Mouse (Mus musculus) v-Abl transformed pro-B cells (cell line): ENCODE results near the gene Mtif2.

Source experiments
- in situ Hi-C, 2 experiments: fragments of 400-800 bp; cut with MboI; formaldehyde crosslinking; loops; one replicate each; pipeline ENCODE4 v1.15.1; 2025; ENCODE audit not compliant: unreplicated experiment in 2 of 2

The Mtif2 gene

DNA sequence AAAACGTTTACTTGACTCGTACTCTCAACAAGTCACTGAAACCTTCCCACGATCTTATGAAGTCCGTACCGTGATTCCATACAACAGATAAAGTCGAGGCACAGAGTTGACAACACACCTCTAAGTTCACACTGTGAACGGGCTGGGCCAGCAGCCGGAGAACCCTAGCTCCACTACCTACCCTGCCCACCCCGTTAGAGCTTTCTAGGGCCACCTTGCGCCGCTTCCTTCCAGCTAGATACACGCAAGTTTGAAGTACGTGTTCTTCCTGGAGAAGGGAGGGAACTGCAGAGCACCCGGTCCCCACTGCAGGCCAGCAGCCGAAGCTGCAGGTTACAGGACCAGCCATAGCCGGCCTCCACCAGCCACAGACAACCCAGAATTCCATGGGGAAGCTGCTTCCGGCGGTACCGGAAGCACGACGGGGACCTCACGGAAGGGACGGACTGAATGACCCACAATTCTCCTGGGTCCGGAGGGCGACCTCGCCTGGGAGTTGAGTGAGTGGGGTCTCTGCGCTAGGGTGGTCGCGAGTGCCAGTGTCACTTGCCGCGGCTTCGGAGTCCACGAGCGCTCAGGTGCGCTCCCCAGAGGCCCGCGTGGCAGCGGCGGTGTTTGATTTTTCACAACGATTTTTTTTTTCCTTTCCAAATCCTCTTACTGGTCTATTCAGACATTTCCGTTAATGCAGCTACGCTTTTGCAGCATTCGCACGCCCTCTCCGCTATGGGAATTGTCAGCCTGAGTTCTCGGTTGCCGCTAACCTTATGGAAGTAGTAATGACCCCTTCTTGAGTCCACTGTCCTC lies at the start of gene Mtif2:
Mtif2 (plus strand) TSS at position 421 of the 807 bp plus-strand sequence.
- in situ Hi-C loops: loop anchor here (25.0 kb wide), 2 partner anchors 264 to 1461 kb away; partner anchors contain the start of gene Chac2 (in 1 of the 2)

DNA sequence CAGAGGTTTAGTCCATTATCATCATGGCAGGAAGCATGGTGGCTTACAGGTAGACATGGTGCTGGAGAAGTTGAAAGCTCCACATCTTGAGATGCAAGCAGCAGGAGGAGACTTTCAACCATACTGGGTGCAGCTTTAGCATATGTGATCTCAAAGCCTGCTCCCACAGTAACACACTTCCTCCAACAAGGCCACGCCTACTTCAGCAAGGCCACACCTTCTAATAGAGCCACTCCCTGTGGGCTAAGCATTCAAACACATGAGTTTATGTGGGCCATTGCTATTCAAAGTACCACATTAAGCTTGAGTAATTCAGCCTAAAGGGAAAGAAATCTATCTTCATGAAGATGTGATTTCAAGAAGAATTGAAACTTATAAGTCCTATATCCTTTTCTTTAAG lies 33.1 kb upstream of the Mtif2 start:
- in situ Hi-C loops: no loop called here

DNA sequence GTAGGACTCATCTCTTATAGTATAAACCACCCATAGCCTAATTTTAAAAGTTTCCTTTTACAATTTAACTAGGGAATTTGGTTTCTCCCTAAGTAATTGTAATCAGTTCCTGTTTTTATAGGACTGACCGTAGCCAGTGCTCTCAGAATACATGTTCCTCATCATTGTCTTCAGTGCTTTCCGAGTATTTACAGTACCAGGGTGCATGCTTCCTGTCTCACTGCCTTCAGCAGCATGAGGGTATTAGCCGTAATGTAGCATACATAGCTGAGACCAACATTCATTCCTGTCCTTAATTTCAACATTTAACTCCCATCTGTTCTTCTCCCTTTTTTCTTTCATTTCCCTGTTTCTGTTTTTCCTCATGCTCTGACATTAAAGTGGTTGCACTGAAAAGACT lies 29.2 kb upstream of the Mtif2 start:
- in situ Hi-C loops: no loop called here

DNA sequence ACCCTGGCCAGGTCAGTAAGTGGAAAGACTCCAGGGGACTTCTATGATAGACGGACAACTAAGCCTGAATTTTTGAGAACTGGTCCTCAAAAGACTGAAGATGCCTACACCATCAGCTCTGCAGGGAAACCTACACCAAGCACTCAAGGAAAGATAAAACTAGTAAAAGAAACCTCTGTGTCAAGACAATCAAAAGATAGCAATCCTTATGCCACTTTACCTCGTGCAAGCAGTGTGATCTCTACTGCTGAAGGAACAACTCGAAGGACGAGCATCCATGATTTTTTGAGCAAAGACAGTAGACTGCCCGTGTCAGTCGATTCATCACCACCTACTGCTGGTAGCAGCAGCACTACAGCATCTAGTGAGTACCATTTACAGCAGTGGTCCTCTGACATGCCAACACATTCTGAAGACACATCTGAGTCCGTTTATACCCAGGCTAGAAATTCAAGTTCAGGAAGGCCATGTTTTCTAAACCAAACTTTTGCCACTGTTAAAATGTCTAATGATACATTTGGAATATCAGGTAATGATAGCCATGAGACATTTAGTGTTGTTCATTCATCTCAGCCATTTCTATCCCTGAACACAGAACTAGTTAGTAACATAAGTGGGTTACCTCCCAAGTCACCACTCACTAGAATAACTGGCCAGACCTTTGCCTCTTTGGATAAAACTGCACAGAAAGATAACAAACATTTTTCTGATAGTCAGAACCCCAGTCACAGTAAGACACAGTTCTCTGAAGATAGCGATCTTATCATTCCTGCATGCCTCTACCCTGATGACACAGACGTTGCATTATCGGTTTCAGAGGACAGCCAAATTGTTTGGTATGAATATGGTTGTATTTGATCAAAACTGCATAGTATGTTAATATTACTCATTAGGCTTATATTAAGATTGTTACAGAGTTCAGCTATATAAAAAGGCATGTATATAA lies 22.0 kb upstream of the Mtif2 start:
- in situ Hi-C loops: loop anchor here in 1 of 2 experiments (25.0 kb wide), 1 partner anchor 117 kb away; no protein-coding TSS in a partner anchor

DNA sequence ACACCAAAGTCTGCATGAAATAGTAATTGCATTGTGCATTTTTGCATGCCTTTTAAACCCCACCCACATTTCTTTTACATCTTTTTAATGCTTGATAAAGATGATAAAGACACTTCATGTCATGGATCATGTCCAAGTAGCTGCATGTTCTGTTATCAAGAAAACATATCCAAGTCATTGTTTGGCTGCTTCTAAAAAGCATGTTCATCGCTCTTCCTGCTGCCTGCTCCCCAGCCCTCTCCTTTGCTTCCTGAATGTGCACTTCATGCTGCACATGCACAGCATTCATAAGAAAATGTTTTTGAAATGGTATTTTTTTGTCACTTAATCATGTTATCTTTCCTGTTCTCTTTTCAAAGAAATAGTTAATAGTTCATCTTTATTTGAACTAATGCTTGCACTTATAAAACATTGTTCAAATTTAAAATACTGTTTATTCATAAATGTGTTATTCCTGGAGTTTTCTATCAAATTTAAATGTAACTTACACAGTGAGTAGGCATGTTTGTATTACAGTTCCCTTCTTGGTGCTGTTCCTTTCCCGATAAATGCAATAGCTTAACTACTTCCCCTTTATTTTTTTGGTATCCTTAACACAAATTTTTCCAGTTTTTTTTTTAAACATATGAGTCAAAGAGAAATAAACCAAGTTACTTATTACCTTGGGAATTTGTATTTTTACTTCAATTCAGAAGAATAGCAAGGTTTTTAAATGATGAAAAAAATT lies 21.1 kb upstream of the Mtif2 start:
- in situ Hi-C loops: loop anchor here in 1 of 2 experiments (25.0 kb wide), 1 partner anchor 118 kb away; no protein-coding TSS in a partner anchor

DNA sequence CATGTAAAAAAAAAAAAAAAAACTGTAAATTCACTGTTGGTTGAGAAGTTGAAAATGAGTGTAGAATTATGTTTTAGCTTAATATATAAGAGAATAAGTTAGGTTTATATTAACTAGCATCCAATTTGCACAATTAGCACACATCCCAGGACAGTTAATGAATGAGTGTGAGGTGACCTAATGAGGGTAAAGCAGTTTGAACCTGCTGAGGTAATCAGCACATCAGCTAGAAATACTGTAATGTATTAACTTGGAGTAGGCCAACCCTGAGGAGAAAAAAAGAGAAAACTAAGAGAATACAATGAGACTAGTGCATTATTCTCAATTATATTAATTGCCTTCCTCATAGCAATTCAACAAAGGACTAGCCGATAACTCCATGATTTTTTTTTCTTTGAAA lies 16.8 kb upstream of the Mtif2 start:
- in situ Hi-C loops: loop anchor here in 1 of 2 experiments (25.0 kb wide), 1 partner anchor 122 kb away; no protein-coding TSS in a partner anchor

DNA sequence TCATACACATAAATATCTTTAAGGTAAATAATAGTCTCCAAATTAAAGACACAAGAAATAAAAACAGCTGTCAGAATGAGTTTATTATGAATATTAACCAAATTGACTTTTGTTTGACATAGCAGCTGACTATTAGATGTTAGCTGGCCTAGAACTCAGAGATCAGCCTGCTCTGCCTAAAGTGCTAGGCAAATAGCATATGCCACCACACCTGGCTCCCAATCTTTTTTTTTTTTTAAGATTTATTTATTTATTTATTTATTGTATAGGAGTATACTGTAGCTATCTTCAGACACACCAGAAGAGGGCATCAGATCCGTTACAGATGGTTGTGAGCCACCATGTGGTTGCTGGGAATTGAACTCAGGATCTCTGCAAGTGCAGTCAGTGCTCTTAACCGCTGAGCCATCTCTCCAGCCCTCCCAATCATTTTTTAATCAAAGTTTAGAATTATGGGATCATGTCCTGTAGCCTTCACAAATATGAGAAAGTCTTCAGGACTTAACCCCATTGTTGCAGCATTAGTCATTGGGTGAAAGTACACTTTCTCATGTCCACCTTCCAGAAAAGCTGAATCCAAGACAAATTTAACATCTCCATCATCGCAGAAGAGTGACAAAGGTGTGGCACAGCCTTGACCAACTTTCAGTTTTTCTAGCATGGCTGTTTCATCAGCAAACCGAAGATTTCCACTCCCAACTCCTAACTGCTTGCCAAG lies 13.2 kb upstream of the Mtif2 start:
- in situ Hi-C loops: loop anchor here (10.0 to 25.0 kb wide), 2 partner anchors 126 to 128 kb away; no protein-coding TSS in a partner anchor

DNA sequence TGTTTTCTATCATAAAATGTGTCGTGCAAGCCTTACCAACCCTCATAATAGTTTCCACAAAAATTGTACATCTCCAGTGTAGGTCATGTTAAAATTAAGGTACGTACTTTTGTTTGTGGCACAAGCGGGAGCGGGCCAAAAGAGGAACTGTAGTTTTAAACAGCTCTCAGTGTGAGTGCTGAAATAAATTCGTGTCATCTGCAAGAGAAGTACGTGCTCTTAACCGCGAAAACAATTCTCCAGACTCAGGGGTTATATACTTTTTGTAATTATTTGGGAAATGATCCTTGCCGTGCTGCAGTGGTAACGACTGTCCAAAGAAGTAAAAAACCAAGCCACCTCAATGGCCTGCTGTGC lies 11.9 kb upstream of the Mtif2 start:
- in situ Hi-C loops: loop anchor here (10.0 to 25.0 kb wide), 2 partner anchors 127 to 130 kb away; no protein-coding TSS in a partner anchor

DNA sequence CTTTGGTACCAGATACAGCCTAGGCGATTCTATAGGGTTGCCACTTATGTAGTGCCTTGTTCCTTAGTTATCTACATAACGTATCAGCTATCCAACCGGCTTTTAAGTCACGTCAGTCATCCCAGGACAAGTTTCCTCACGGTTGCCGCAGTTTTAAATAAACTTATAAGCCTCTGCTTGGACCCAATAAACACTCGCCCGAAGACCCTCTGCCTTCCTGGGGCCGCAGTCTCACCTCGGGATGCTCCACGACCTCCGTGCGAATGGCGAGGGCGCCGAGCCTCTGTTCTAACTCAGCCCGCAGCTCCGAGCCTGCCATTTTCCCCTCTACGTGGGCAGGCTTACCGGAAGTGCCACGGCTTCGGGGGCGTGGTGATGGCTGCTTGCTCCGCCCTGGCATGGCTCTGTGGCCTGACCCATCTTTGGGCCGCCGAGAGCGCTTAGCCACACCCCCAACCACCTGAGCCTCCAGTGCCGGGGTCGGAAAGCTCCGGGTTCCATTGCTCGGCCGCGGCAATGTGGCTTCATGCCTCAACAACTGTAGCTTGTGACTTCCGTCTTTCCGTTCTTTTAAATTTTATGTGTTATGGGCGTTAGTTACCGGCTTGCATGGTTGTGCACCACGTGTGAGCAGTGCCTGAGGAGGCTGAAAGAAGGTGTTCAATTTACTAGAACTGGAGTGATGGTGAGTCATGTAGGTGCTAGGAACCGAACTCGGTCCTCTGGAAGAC lies 11.4 kb upstream of the Mtif2 start, which contains the start of gene Prorsd1:
Prorsd1 (minus strand) TSS at position 352 of the 731 bp plus-strand sequence.
- in situ Hi-C loops: loop anchor here (10.0 to 25.0 kb wide), 2 partner anchors 128 to 130 kb away; no protein-coding TSS in a partner anchor

DNA sequence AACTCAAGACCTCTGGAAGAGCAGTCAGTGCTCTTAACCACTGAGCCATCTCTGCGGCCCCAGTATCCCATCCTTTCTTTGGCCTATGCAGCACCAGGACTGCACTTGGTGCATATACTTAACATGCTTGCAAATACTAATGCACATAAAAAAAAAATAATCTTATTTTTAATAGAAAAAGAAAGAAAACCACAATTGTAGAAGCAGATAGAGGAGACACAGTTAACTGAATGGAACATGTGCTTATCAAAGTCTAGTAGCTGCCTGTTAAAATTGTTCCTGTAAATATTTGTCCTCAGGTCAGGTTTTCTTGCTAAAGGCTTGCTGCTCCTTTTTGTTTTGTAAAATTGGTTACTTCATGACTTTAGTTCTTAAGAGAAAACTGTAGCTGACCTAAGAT lies 12.0 kb downstream of the Mtif2 start:
- in situ Hi-C loops: loop anchor here (25.0 kb wide), 2 partner anchors 276 to 1449 kb away; partner anchors contain the start of gene Chac2 (in 1 of the 2)

DNA sequence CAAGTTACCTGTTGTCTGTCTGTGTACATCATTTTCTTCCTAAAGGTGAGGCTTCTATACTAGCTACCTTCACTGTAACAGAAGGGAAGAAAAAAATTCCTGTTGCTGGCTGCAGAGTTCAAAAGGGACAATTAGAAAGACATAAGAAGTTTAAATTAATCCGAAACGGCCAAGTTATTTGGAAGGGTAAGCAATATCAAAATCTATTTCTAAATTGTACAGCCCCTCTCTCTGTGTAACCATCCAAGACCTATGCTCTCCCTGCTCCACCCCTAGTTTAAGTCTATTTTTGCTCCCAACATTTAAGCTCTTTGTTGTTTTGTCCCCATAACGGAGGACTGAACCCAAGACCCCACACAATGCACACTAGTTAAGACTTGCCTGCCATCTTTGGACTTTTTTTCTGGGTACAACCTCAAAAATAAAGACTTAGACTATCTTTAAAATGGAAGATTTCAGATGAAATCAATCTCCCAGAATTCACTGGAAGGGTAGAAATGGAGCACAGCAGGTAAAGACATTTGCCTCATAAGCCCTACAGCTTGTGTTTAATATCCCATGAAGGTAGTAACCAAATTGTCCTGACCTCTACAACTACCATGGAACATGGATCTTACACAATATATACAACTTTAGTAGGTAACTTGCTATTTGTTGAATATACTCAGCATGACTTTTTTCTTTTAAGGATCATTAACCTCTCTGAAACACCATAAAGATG lies 18.2 kb downstream of the Mtif2 start:
- in situ Hi-C loops: loop anchor here (10.0 to 25.0 kb wide), 3 partner anchors 150 to 1443 kb away; partner anchors contain the start of genes Chac2 (in 1 of the 2) and Rtn4 (in 1 of the 2)

DNA sequence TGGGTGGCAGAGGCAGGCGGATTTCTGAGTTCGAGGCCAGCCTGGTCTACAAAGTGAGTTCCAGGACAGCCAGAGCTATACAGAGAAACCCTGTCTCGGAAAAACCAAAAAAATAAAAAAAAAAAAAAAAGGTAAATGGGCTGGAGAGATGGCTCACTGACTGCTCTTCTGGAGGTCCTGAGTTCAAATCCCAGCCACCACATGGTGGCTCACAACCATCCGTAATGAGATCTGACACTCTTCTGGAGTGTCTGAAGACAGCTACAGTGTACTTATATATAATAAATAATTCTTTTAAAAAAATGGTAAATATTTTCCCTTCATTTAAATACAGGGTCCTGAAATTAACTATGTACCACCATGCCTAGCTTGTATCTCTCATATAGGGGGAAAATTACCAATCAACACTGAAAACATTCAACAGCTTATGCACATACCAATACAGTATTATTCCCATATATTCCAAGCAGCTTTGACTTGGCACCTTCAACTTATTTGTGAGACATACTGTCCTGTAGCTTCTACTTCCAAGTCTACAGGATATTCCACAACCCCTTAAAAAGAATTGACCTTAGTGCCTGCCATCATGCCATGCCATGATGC lies 19.0 kb downstream of the Mtif2 start:
- in situ Hi-C loops: loop anchor here (5.0 to 25.0 kb wide), 4 partner anchors 147 to 1442 kb away; partner anchors contain the start of genes Rtn4 (in 2 of the 2) and Chac2 (in 1 of the 2)

DNA sequence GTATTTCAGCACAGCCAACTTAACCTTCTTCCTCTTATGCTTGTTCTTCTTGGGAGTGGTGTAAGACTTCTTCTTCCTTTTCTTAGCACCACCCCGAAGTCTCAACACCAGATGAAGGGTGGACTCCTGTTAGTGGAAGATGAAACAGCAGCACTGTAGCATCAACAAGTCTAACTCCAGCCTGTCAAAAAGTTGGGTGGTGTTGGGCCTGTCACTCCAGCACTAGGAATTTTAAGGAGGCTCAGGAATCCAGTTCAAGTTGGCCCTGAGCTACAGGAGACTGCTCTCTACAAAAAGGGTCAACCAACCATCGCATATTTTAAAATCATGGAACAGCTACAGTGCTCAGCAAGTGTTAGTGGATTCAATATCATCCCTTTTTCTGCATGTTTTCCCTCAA lies 20.1 kb downstream of the Mtif2 start:
- in situ Hi-C loops: loop anchor here (5.0 to 25.0 kb wide), 4 partner anchors 146 to 1441 kb away; partner anchors contain the start of genes Rtn4 (in 2 of the 2) and Chac2 (in 1 of the 2)

DNA sequence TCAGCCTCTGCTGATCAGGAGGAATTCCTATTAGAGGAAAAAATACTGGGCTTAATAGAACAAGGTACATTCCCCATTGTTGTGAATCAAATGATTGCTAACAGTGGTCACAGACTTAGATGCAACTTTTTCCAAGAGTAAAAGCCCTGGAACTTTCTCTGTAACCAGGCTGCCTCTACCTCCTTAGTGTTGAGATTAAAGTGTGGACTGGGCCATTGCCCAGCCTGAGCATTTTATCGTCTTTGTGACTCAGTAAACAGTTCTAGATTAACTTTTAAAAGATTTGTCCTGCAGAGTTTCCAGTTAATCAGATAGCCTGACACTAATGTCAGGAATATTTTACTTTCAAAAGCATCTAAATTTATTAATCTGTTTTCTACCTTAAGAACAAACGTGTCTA lies 20.6 kb downstream of the Mtif2 start:
- in situ Hi-C loops: loop anchor here (5.0 to 25.0 kb wide), 4 partner anchors 146 to 1441 kb away; partner anchors contain the start of genes Rtn4 (in 2 of the 2) and Chac2 (in 1 of the 2)

DNA sequence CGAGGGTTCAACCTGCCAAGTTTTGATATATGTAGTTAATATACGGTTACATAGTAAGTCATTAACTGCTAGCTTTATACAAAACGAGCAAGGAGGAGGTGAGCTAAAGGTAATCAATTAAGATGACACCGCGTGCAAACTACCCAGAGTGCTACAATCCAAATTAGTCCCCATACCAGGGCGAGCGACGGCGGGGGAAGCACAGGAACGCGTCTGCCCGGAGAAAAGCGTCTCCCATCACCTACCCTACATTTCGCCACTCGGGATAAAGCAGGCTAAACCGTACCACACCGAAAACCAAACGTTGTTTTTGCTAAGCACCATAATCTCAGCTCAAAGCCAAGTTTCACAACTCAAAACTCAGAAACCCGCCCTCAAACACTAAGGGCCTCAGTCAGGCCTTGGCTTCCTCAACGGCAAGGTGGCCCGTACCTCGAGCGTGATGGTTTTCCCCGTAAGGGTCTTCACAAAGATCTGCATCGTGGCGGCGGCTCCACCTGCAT lies 21.1 kb downstream of the Mtif2 start:
- in situ Hi-C loops: loop anchor here (5.0 to 25.0 kb wide), 4 partner anchors 145 to 1440 kb away; partner anchors contain the start of genes Rtn4 (in 2 of the 2) and Chac2 (in 1 of the 2)

DNA sequence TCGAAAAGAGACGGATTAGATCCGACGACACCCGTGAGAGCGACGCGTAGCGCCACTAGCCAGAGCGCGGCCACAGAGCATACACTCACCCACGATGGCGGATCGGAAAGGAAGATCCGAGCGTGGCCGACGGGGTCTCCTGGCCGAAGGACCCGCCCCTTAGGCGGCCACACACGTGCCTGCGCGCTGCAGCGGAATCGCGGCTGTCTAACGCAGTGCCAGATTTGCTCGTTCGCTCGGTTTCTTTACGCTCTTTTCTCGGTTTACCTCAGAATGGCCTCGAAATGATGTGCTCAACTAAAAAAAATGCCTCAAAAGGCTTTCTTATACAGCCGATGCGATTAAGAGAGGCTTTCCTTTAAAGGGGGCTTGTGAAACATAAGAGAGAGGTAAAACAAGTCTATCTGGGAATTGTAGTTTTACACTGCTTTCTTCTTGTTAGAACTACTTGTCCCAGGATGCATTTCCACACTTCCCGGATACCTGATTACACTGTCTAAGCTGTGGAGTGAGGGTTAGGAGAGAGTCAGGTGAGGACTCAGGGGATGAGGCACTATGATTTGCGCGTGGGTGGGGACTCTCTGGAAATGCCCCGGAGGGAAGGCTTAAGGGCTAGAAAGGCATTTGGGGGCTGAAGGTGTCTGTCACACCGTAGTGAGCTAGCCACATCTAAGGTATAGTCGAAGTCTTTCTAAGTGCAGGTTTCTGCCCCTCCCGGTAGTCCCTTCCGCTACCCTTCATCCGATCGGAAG lies 21.7 kb downstream of the Mtif2 start, which contains the start of the genes Clhc1 and Rps27a:
Clhc1 (plus strand) TSS at position 199 of the 752 bp plus-strand sequence.
Rps27a (minus strand) TSS at position 358 of the 752 bp plus-strand sequence.
- in situ Hi-C loops: loop anchor here (5.0 to 25.0 kb wide), 4 partner anchors 144 to 1439 kb away; partner anchors contain the start of genes Rtn4 (in 2 of the 2) and Chac2 (in 1 of the 2)
